Mouse (Mus musculus) forebrain, postnatal 0 days (tissue): ENCODE measurements at regions not wholly inside any gene's neighbourhood (a gene's known extent, or its start where the extent isn't known, plus 50 kb on each side); places are given as distances from the start of the nearest gene placed in this dataset.
A peak's percentile ranks its signal among the peaks of the same experiment; 100 is the strongest.

Source experiments
- ATAC-seq: fragments of 200-750 bp; cut with Nextera tagmentation; 2 replicates; pipeline ENCODE4 v1.8.0; 2017; ENCODE audit warnings: mild to moderate bottlenecking, moderate library complexity
- DNase-seq: peaks from one replicate; pipeline ENCODE4 v3.0.0-alpha.2; 2015
- H3K27ac ChIP-seq: fragments of 300-500 bp; sonication (generic); 2 replicates; pipeline ENCODE4 v1.5.1; 2014; ENCODE audit warnings: low read depth, mild to moderate bottlenecking, antibody characterized with exemption, low read length, moderate library complexity, mixed read lengths
- H3K27me3 ChIP-seq: fragments of 300-500 bp; sonication (generic); 2 replicates; pipeline ENCODE4 v1.6.1; 2014; ENCODE audit warnings: mild to moderate bottlenecking, low read length, mixed read lengths; ENCODE audit not compliant: insufficient read depth
- H3K36me3 ChIP-seq: fragments of 300-500 bp; sonication (generic); 2 replicates; pipeline ENCODE4 v1.6.1; 2014; ENCODE audit warnings: mild to moderate bottlenecking, moderate library complexity; ENCODE audit not compliant: insufficient read depth
- H3K4me1 ChIP-seq: fragments of 300-500 bp; sonication (generic); 2 replicates; pipeline ENCODE4 v1.6.1; 2014; ENCODE audit warnings: antibody characterized with exemption; ENCODE audit not compliant: insufficient read depth
- H3K4me2 ChIP-seq: fragments of 300-500 bp; sonication (generic); 2 replicates; pipeline ENCODE4 v1.6.1; 2014; ENCODE audit warnings: low read depth, mild to moderate bottlenecking, moderate library complexity
- H3K4me3 ChIP-seq: fragments of 300-500 bp; sonication (generic); 2 replicates; pipeline ENCODE4 v1.5.1; 2014; ENCODE audit warnings: low read depth, low read length, mixed read lengths
- H3K9ac ChIP-seq: fragments of 300-500 bp; sonication (generic); 2 replicates; pipeline ENCODE4 v1.6.1; 2014; ENCODE audit warnings: mild to moderate bottlenecking
- H3K9me3 ChIP-seq: fragments of 300-500 bp; sonication (generic); 2 replicates; pipeline ENCODE4 v1.6.1; 2016; ENCODE audit warnings: low read length
- CTCF ChIP-seq: sonication (generic); IDR thresholded peaks from 2 replicates; pipeline ENCODE4 v1.5.1; 2016; ENCODE audit warnings: antibody characterized with exemption, control low read depth, low read depth
- WGBS: fragments of 180-500 bp; shearing (Covaris S2); extraction: QIAGEN DNeasy Blood & Tissue Kit; methylation state at CpG from one replicate; pipeline ENCODE4 v1.1.7; 2014; 5-methylcytosine and 5-hydroxymethylcytosine counted together

DNA sequence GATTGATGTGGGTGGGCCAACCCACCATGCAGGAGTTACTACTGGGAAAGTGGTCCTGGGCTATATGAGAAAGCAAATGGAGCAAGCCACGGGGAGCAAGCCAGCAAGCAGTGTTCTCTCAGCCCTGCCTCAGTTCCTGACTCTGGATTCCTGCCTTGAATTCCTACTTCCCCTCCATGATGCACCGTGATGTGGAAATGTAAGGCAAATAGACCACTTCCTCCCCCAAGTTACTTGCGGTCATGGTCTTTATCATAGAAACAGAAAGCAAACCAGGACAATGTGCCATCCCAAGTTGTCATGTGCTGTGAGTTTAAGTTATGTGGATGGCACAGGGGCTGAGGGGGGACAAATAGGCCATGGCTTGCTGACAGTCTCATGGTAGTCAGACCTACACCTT is 139.5 kb downstream of the Snx10 start:
- H3K36me3 ChIP-seq: no peaks in the 10 kb centered on the region
- 0 out of 2 replicates have a peak, but pooled peaks cover 4% of the 10 kb centered on the region for H3K4me1 ChIP-seq
- ATAC-seq (no peak), DNase-seq (no peak)
- H3K9me3 ChIP-seq: 0 out of 2 replicates have a peak, but pooled peaks cover 7% of the 10 kb centered on the region
- H3K27me3 ChIP-seq: no peaks in the 10 kb centered on the region
- H3K4me3 ChIP-seq: no peak overlapping the region
- 88% methylated on average over 3 of the region's 3 CpGs for WGBS
- no peak overlapping the region for H3K4me2 ChIP-seq
- H3K9ac ChIP-seq: no peak overlapping the region
- no peak for TF ChIP-seq CTCF
- H3K27ac ChIP-seq: no peak overlapping the region

DNA sequence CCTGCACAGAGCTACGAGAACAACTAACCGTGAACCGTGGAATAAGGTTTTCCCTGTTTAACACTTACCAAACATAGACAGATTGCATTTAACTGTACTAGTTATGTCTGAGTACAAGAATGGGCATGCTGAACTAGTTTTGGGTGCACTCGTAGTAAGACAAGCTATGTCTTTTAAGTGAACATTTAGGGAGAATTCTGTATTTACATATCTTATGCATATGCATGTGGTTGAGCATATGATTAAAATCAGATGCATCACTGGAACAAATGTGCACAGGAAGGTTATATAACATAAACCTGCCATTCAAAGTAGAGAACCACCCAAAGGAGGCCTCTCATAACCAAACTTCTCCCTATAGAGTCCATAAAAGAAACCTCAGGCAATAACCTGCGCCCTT is 140.3 kb downstream of the Snx10 start:
- Histone ChIP-seq H3K9ac (no peak overlapping the region), H3K27ac (no peak overlapping the region), H3K4me2 (no peak overlapping the region), H3K4me3 (no peak overlapping the region), H3K9me3 (0 out of 2 replicates have a peak, but pooled peaks cover 7% of the 10 kb centered on the region), H3K4me1 (no peaks in the 10 kb centered on the region), H3K36me3 (no peaks in the 10 kb centered on the region), H3K27me3 (no peaks in the 10 kb centered on the region)
- no peak for DNase-seq
- TF ChIP-seq CTCF: no peak
- ATAC-seq: no peak
- 87% methylated on average over 5 of the region's 5 CpGs for WGBS

- H3K9me3 ChIP-seq: 0 out of 2 replicates have a peak, but pooled peaks cover 7% of the 10 kb centered on the region
- no peaks in the 10 kb centered on the region for H3K4me1 ChIP-seq
- ATAC-seq (no peak), DNase-seq (no peak)
- TF ChIP-seq CTCF: no peak
- H3K36me3 ChIP-seq: no peaks in the 10 kb centered on the region
- H3K27ac ChIP-seq: no peak overlapping the region
- H3K4me3 ChIP-seq: no peak overlapping the region
- no peaks in the 10 kb centered on the region for H3K27me3 ChIP-seq
- H3K4me2 ChIP-seq: no peak overlapping the region
- H3K9ac ChIP-seq: no peak overlapping the region
- WGBS: 85% methylated on average over 3 of the region's 3 CpGs
Measured at GRCm38 (mm10) chr6:51667022-51667421, 143.3 kb downstream of the Snx10 start.

GRCm38 (mm10) chr6:51675342-51675945 is 151.7 kb downstream of the Snx10 start:
- ATAC-seq: peak; percentile 93; the same call in 1 of the 2 replicates
- H3K9me3 ChIP-seq: no peaks in the 10 kb centered on the region
- H3K36me3 ChIP-seq: no peaks in the 10 kb centered on the region
- no peaks in the 10 kb centered on the region for H3K27me3 ChIP-seq
- peak overlapping the region; percentile 70; the same call in 1 of the 2 replicates for H3K27ac ChIP-seq
- 54% methylated on average over 13 of the region's 13 CpGs for WGBS
- DNase-seq: peak; percentile 35
- H3K4me2 ChIP-seq: no peak overlapping the region
- 0 out of 2 replicates have a peak, but pooled peaks cover 3% of the 10 kb centered on the region for H3K4me1 ChIP-seq
- H3K4me3 ChIP-seq: no peak overlapping the region
- no peak overlapping the region for H3K9ac ChIP-seq
- no peak for TF ChIP-seq CTCF

- Histone ChIP-seq H3K4me2 (no peak overlapping the region), H3K36me3 (no peaks in the 10 kb centered on the region), H3K9me3 (no peaks in the 10 kb centered on the region), H3K27me3 (no peaks in the 10 kb centered on the region), H3K9ac (no peak overlapping the region), H3K4me3 (no peak overlapping the region), H3K4me1 (0 out of 2 replicates have a peak, but pooled peaks cover 3% of the 10 kb centered on the region), H3K27ac (no peak overlapping the region)
- WGBS: 85% methylated on average over 12 of the region's 12 CpGs
- ATAC-seq (no peak), DNase-seq (no peak)
- no peak for TF ChIP-seq CTCF
Measured at GRCm38 (mm10) chr6:51677162-51677996, 153.7 kb downstream of the Snx10 start.

GRCm38 (mm10) chr6:51678743-51679142 is 155.0 kb downstream of the Snx10 start:
- H3K27me3 ChIP-seq: no peaks in the 10 kb centered on the region
- TF ChIP-seq CTCF: no peak
- H3K9me3 ChIP-seq: no peaks in the 10 kb centered on the region
- no peak overlapping the region for H3K4me3 ChIP-seq
- no peak overlapping the region for H3K9ac ChIP-seq
- H3K27ac ChIP-seq: no peak overlapping the region
- no peaks in the 10 kb centered on the region for H3K36me3 ChIP-seq
- H3K4me1 ChIP-seq: 0 out of 2 replicates have a peak, but pooled peaks cover 3% of the 10 kb centered on the region
- ATAC-seq (no peak), DNase-seq (no peak)
- 85% methylated on average over 3 of the region's 3 CpGs for WGBS
- H3K4me2 ChIP-seq: no peak overlapping the region

DNA sequence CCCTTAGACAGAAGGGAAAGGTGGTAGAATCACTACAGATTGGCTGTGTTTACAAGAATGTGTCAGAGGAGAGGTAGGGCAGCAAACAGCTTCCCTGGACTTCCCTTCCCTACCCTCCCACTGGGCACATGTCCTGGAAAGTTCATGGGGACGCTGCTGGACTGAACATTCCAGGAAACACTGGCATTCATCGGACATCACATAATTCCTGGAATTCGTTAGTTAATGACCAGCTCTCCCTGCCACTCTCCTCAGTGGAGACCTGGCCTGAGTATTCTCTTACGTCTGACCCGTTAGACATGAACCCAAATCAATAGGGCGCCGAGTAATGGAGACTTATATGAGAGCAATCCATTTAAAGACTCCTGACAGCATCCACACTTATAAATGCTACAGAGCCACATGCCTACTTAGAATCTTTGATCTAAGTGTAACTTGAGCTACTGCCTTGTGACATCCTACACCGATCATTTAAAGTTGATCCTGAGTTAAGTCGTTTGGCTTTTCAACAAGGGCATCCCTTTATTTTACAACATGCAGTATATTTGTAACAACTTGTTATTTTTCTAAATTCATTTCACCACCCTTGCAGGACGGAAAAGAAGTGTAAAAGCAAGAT is 156.6 kb downstream of the Snx10 start:
- no peak overlapping the region for H3K27ac ChIP-seq
- DNase-seq: no peak
- H3K4me3 ChIP-seq: no peak overlapping the region
- no peak for TF ChIP-seq CTCF
- H3K4me1 ChIP-seq: no peaks in the 10 kb centered on the region
- H3K27me3 ChIP-seq: no peaks in the 10 kb centered on the region
- no peak overlapping the region for H3K9ac ChIP-seq
- no peaks in the 10 kb centered on the region for H3K36me3 ChIP-seq
- H3K4me2 ChIP-seq: no peak overlapping the region
- 64% methylated on average over 10 of the region's 10 CpGs for WGBS
- no peaks in the 10 kb centered on the region for H3K9me3 ChIP-seq
- ATAC-seq: no peak
